Mouse (Mus musculus) forebrain, postnatal 0 days (tissue): ENCODE measurements at regions not wholly inside any gene's neighbourhood (a gene's known extent, or its start where the extent isn't known, plus 50 kb on each side); places are given as distances from the start of the nearest gene placed in this dataset.

Experiments used
- ATAC-seq: fragments of 200-750 bp; cut with Nextera tagmentation; 2 replicates; pipeline ENCODE4 v1.8.0; 2017; ENCODE audit warnings: mild to moderate bottlenecking, moderate library complexity
- DNase-seq: peaks from one replicate; pipeline ENCODE4 v3.0.0-alpha.2; 2015
- H3K27ac ChIP-seq: fragments of 300-500 bp; sonication (generic); 2 replicates; pipeline ENCODE4 v1.5.1; 2014; ENCODE audit warnings: low read depth, mild to moderate bottlenecking, antibody characterized with exemption, low read length, moderate library complexity, mixed read lengths
- H3K27me3 ChIP-seq: fragments of 300-500 bp; sonication (generic); 2 replicates; pipeline ENCODE4 v1.6.1; 2014; ENCODE audit warnings: mild to moderate bottlenecking, low read length, mixed read lengths; ENCODE audit not compliant: insufficient read depth
- H3K36me3 ChIP-seq: fragments of 300-500 bp; sonication (generic); 2 replicates; pipeline ENCODE4 v1.6.1; 2014; ENCODE audit warnings: mild to moderate bottlenecking, moderate library complexity; ENCODE audit not compliant: insufficient read depth
- H3K4me1 ChIP-seq: fragments of 300-500 bp; sonication (generic); 2 replicates; pipeline ENCODE4 v1.6.1; 2014; ENCODE audit warnings: antibody characterized with exemption; ENCODE audit not compliant: insufficient read depth
- H3K4me2 ChIP-seq: fragments of 300-500 bp; sonication (generic); 2 replicates; pipeline ENCODE4 v1.6.1; 2014; ENCODE audit warnings: low read depth, mild to moderate bottlenecking, moderate library complexity
- H3K4me3 ChIP-seq: fragments of 300-500 bp; sonication (generic); 2 replicates; pipeline ENCODE4 v1.5.1; 2014; ENCODE audit warnings: low read depth, low read length, mixed read lengths
- H3K9ac ChIP-seq: fragments of 300-500 bp; sonication (generic); 2 replicates; pipeline ENCODE4 v1.6.1; 2014; ENCODE audit warnings: mild to moderate bottlenecking
- H3K9me3 ChIP-seq: fragments of 300-500 bp; sonication (generic); 2 replicates; pipeline ENCODE4 v1.6.1; 2016; ENCODE audit warnings: low read length
- CTCF ChIP-seq: sonication (generic); IDR thresholded peaks from 2 replicates; pipeline ENCODE4 v1.5.1; 2016; ENCODE audit warnings: antibody characterized with exemption, control low read depth, low read depth
- WGBS: fragments of 180-500 bp; shearing (Covaris S2); extraction: QIAGEN DNeasy Blood & Tissue Kit; methylation state at CpG from one replicate; pipeline ENCODE4 v1.1.7; 2014; 5-methylcytosine and 5-hydroxymethylcytosine counted together

DNA sequence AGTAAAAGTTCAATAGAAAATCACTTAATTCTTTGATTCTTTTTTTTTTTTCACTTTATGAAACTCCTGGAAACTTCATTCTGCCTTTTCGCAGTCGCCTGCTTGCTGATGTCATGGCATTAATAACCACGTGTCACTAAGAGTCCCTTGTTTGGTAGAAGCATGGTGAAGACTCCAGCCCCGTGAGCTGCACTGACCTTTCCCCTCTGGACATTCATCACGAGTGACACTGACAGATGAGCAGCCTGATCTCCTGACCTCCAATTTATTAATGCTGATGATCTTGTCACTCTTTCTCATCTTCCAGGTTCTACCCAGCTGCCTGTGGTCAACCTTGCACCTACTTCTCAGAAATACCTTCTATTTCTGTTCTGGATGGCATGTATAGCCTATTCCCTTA lies 867.1 kb upstream of the Slit2 start:
- no peak for ATAC-seq
- DNase-seq = no peak
- WGBS = 82% methylated on average over 5 of the region's 5 CpGs
- no peak overlapping the region for H3K9ac ChIP-seq
- H3K4me2 ChIP-seq = no peak overlapping the region
- H3K27ac ChIP-seq = no peak overlapping the region
- TF ChIP-seq CTCF = no peak
- H3K27me3 ChIP-seq = no peaks in the 10 kb centered on the region
- no peaks in the 10 kb centered on the region for H3K4me1 ChIP-seq
- H3K9me3 ChIP-seq = no peaks in the 10 kb centered on the region
- no peak overlapping the region for H3K4me3 ChIP-seq
- no peaks in the 10 kb centered on the region for H3K36me3 ChIP-seq

DNA sequence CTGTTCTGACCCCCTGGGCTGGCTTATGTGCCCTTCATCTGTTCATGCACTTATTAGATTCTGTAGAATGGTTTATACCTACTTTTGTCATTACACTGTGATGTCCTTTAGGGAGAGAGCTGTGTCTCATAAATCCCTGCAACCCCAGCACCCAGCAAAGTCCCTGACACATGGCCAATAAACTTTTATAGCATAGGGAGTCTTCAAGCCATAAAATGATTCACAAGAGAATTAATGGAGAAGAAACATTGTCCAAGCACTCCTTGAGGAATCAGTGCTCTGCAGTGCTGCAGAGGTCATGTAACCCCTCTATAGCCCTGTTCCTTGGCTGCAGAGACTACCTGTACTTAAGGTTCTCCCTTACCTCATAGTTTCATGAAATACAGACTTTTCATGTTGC lies 887.2 kb upstream of the Slit2 start:
- no peak overlapping the region for H3K27ac ChIP-seq
- TF ChIP-seq CTCF = no peak
- DNase-seq = no peak
- no peak overlapping the region for H3K4me3 ChIP-seq
- no peaks in the 10 kb centered on the region for H3K36me3 ChIP-seq
- H3K4me2 ChIP-seq = no peak overlapping the region
- no peaks in the 10 kb centered on the region for H3K4me1 ChIP-seq
- H3K9ac ChIP-seq = no peak overlapping the region
- no peak for ATAC-seq
- no peaks in the 10 kb centered on the region for H3K27me3 ChIP-seq
- H3K9me3 ChIP-seq = no peaks in the 10 kb centered on the region

GRCm38 (mm10) chr5:47052942-47053341 lies 930.0 kb upstream of the Slit2 start:
- no peak for DNase-seq
- H3K4me2 ChIP-seq = no peak overlapping the region
- H3K27me3 ChIP-seq = no peaks in the 10 kb centered on the region
- H3K4me1 ChIP-seq = no peaks in the 10 kb centered on the region
- H3K36me3 ChIP-seq = no peaks in the 10 kb centered on the region
- TF ChIP-seq CTCF = no peak
- H3K9me3 ChIP-seq = no peaks in the 10 kb centered on the region
- no peak overlapping the region for H3K27ac ChIP-seq
- no peak overlapping the region for H3K4me3 ChIP-seq
- ATAC-seq = no peak
- 17% methylated on average over 3 of the region's 3 CpGs for WGBS
- H3K9ac ChIP-seq = no peak overlapping the region

GRCm38 (mm10) chr5:47036752-47037151 lies 946.2 kb upstream of the Slit2 start:
- peak; percentile 19; the same call in 1 of the 2 replicates for TF ChIP-seq CTCF
- Histone ChIP-seq H3K27me3 (no peaks in the 10 kb centered on the region), H3K9me3 (no peaks in the 10 kb centered on the region), H3K4me3 (no peak overlapping the region), H3K4me1 (no peaks in the 10 kb centered on the region), H3K36me3 (no peaks in the 10 kb centered on the region), H3K9ac (no peak overlapping the region), H3K4me2 (no peak overlapping the region), H3K27ac (no peak overlapping the region)
- ATAC-seq (no peak), DNase-seq (no peak)
- 81% methylated on average over 1 of the region's 1 CpGs for WGBS

DNA sequence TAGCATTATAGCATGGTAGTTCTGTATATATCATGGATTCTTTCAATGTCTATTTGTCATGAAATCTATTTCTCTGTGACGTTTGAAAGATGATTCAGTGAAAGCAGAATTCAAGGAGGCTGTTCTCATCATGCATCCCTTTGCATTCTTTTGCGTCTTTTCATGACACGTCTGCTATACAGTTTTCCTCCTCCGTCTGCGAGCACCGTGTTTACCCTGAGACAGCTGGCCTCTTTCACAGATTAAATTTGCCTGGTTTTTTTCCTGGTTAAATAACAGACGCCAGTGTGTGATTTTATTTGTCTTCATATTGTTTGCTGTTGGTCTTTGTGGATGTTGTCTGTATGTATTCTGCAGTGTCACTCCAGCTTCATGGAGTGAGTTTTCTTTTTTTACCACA lies 948.9 kb upstream of the Slit2 start:
- H3K4me3 ChIP-seq = no peak overlapping the region
- ATAC-seq (peak; percentile 82), DNase-seq (peak; percentile 39)
- H3K4me2 ChIP-seq = no peak overlapping the region
- no peak for TF ChIP-seq CTCF
- H3K9me3 ChIP-seq = no peaks in the 10 kb centered on the region
- no peaks in the 10 kb centered on the region for H3K36me3 ChIP-seq
- no peak overlapping the region for H3K9ac ChIP-seq
- no peaks in the 10 kb centered on the region for H3K4me1 ChIP-seq
- H3K27me3 ChIP-seq = no peaks in the 10 kb centered on the region
- 33% methylated on average over 7 of the region's 7 CpGs for WGBS
- H3K27ac ChIP-seq = no peak overlapping the region

DNA sequence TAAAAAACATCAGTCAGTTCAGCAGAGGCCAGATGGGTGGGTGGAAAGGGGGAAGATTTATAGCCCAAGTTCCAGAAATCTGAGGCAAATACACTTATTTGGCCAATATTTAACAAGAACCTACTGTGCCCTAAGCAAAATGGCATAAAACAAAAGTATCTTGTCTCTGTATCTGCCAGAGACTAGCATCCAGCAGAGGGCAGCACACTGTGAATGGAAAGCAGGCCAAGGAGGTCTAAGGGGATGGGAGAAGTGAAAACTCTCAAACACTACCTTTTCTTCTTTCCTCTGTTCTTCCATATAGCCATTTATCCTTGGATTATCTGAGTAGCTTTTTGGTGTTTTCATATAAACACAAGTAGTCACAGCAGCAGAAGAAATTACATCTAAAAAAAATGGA lies 968.6 kb upstream of the Slit2 start:
- Histone ChIP-seq H3K4me1 (no peaks in the 10 kb centered on the region), H3K9ac (no peak overlapping the region), H3K4me3 (no peak overlapping the region), H3K36me3 (no peaks in the 10 kb centered on the region), H3K9me3 (no peaks in the 10 kb centered on the region), H3K27ac (no peak overlapping the region), H3K4me2 (no peak overlapping the region), H3K27me3 (no peaks in the 10 kb centered on the region)
- TF ChIP-seq CTCF = peak; percentile 75
- peak; percentile 57 for DNase-seq
- ATAC-seq = no peak

- no peak for TF ChIP-seq CTCF
- no peak for ATAC-seq
- Histone ChIP-seq H3K4me1 (no peaks in the 10 kb centered on the region), H3K4me3 (no peak overlapping the region), H3K27me3 (no peaks in the 10 kb centered on the region), H3K9me3 (no peaks in the 10 kb centered on the region), H3K9ac (no peak overlapping the region), H3K27ac (no peak overlapping the region), H3K4me2 (no peak overlapping the region), H3K36me3 (no peaks in the 10 kb centered on the region)
- 76% methylated on average over 4 of the region's 4 CpGs for WGBS
- no peak for DNase-seq
These were observed 990.4 kb upstream of the Slit2 start for GRCm38 (mm10) chr5:46992557-46992956.

GRCm38 (mm10) chr5:46986519-46986918 lies 996.4 kb upstream of the Slit2 start:
- H3K9me3 ChIP-seq = no peaks in the 10 kb centered on the region
- no peak overlapping the region for H3K9ac ChIP-seq
- H3K4me2 ChIP-seq = no peak overlapping the region
- no peak overlapping the region for H3K4me3 ChIP-seq
- no peak for TF ChIP-seq CTCF
- H3K27me3 ChIP-seq = no peaks in the 10 kb centered on the region
- H3K4me1 ChIP-seq = no peaks in the 10 kb centered on the region
- DNase-seq (no peak), ATAC-seq (no peak)
- H3K36me3 ChIP-seq = no peaks in the 10 kb centered on the region
- WGBS = 95% methylated on average over 2 of the region's 2 CpGs
- no peak overlapping the region for H3K27ac ChIP-seq
